Mouse (Mus musculus) splenic B cell, adult 2 months (primary cell): ENCODE measurements at regions not wholly inside any gene's neighbourhood (a gene's known extent, or its start where the extent isn't known, plus 50 kb on each side); places are given as distances from the start of the nearest gene placed in this dataset.

Source experiments
- DNase-seq: peaks from one replicate; pipeline ENCODE4 v3.0.0-alpha.2; 2011; ENCODE audit warnings: low read depth, low spot score
- H3K27me3 ChIP-seq: 2 replicates; pipeline ENCODE4 v1.6.1; 2012; ENCODE audit warnings: mild to moderate bottlenecking, low read length, moderate library complexity, mixed read lengths; ENCODE audit not compliant: control insufficient read depth, poor library complexity, insufficient read depth, severe bottlenecking
- H3K36me3 ChIP-seq: 2 replicates; pipeline ENCODE4 v1.6.1; 2012; ENCODE audit warnings: mild to moderate bottlenecking, low read length, moderate library complexity, mixed read lengths; ENCODE audit not compliant: control insufficient read depth, poor library complexity, insufficient read depth, severe bottlenecking

- Histone ChIP-seq H3K36me3 (no peaks in the 10 kb centered on the region), H3K27me3 (no peaks in the 10 kb centered on the region)
- no peak for DNase-seq
Observed at GRCm38 (mm10) chr15:62460026-62460607, 1384.9 kb downstream of the Gsdmc2 start.

GRCm38 (mm10) chr15:62457990-62458389 lies 1387.0 kb downstream of the Gsdmc2 start:
- Histone ChIP-seq H3K27me3 (no peaks in the 10 kb centered on the region), H3K36me3 (no peaks in the 10 kb centered on the region)
- DNase-seq = peak; percentile 14

- Histone ChIP-seq H3K36me3 (no peaks in the 10 kb centered on the region), H3K27me3 (no peaks in the 10 kb centered on the region)
- peak; percentile 49 for DNase-seq
Observed at GRCm38 (mm10) chr15:62457051-62457664, 1387.8 kb downstream of the Gsdmc2 start.

- DNase-seq = no peak
Observed at GRCm38 (mm10) chr15:62456020-62456419, 1389.0 kb downstream of the Gsdmc2 start.

GRCm38 (mm10) chr15:62448116-62448515 lies 1396.9 kb downstream of the Gsdmc2 start:
- Histone ChIP-seq H3K36me3 (no peaks in the 10 kb centered on the region), H3K27me3 (no peaks in the 10 kb centered on the region; the same call in 1 of the 2 replicates)
- no peak for DNase-seq

More at GRCm38 (mm10) chr15:62456020-62456419, 1389.0 kb downstream of the Gsdmc2 start:
- H3K27me3 ChIP-seq = no peaks in the 10 kb centered on the region
- no peaks in the 10 kb centered on the region for H3K36me3 ChIP-seq

- Histone ChIP-seq H3K36me3 (no peaks in the 10 kb centered on the region), H3K27me3 (no peaks in the 10 kb centered on the region)
- DNase-seq = no peak
Observed at GRCm38 (mm10) chr15:62439211-62439610, 1405.8 kb downstream of the Gsdmc2 start.

GRCm38 (mm10) chr15:62436631-62437030 lies 1408.3 kb downstream of the Gsdmc2 start:
- DNase-seq = no peak
- Histone ChIP-seq H3K36me3 (no peaks in the 10 kb centered on the region), H3K27me3 (no peaks in the 10 kb centered on the region)

- H3K36me3 ChIP-seq = no peaks in the 10 kb centered on the region
- no peaks in the 10 kb centered on the region for H3K27me3 ChIP-seq
Observed at GRCm38 (mm10) chr15:62435141-62435680, 1409.8 kb downstream of the Gsdmc2 start.

GRCm38 (mm10) chr15:62432742-62433245 lies 1412.2 kb downstream of the Gsdmc2 start:
- no peaks in the 10 kb centered on the region for H3K27me3 ChIP-seq
- no peaks in the 10 kb centered on the region for H3K36me3 ChIP-seq
- peak; percentile 25 for DNase-seq

More at GRCm38 (mm10) chr15:62435141-62435680, 1409.8 kb downstream of the Gsdmc2 start:
- DNase-seq = no peak

GRCm38 (mm10) chr15:62431150-62431678 lies 1413.8 kb downstream of the Gsdmc2 start:
- Histone ChIP-seq H3K36me3 (no peaks in the 10 kb centered on the region), H3K27me3 (no peaks in the 10 kb centered on the region)
- DNase-seq = peak; percentile 66

- no peaks in the 10 kb centered on the region for H3K27me3 ChIP-seq
- H3K36me3 ChIP-seq = no peaks in the 10 kb centered on the region
- DNase-seq = no peak
Observed at GRCm38 (mm10) chr15:62422995-62423394, 1422.0 kb downstream of the Gsdmc2 start.

GRCm38 (mm10) chr15:62421073-62421851 lies 1423.7 kb downstream of the Gsdmc2 start:
- H3K36me3 ChIP-seq = no peaks in the 10 kb centered on the region
- H3K27me3 ChIP-seq = no peaks in the 10 kb centered on the region
- DNase-seq = no peak

- no peak for DNase-seq
- Histone ChIP-seq H3K36me3 (no peaks in the 10 kb centered on the region), H3K27me3 (no peaks in the 10 kb centered on the region)
Observed at GRCm38 (mm10) chr15:62416691-62417090, 1428.3 kb downstream of the Gsdmc2 start.

GRCm38 (mm10) chr15:62413694-62414093 lies 1431.3 kb downstream of the Gsdmc2 start:
- Histone ChIP-seq H3K27me3 (no peaks in the 10 kb centered on the region), H3K36me3 (no peaks in the 10 kb centered on the region)
- DNase-seq = no peak
